9 mouse cellular contexts compared by ENCODE assay signal in genomic region chr9:44494863-44495809, GRCm38 (mm10). TPM values are rescaled to one million over a fixed set of nuclear protein-coding genes. Genes with fewer than 3 reads are reported as not detected.
DNase-seq lines count a peak whose midpoint lies in the region; ATAC-seq and TF ChIP-seq lines count a peak whose summit lies in the region.
"Had no signal": no experiment of that assay in that cellular context is flagged by ENCODE, and none has a peak within 500 bp of the region (broad histone marks: within the 10 kb centered on the region; RNA-seq: fewer than 3 reads in every experiment).

No protein-coding gene starts in this region.

- no peak overlapping the region for H3K4me3 ChIP-seq in C2C12 (ENCODE audit: insufficient read depth, poor library complexity, severe bottlenecking)
- peak overlapping the region; percentile 5; the same call in 1 of the 2 replicates for H3K4me3 ChIP-seq in heart, embryonic 16.5 days (ENCODE audit: low read length)
- H3K4me3 ChIP-seq in limb, embryonic 14.5 days (replicated peaks; ENCODE audit: low read length), result peak overlapping the region; percentile 18; the same call in 1 of the 2 replicates
- no peak overlapping the region for H3K4me3 ChIP-seq in small intestine, adult 2 months (ENCODE audit: low read depth, low read length)
- H3K4me3 ChIP-seq: liver, embryonic 15.5 days had no signal

- TF ChIP-seq POLR2A in limb, embryonic 14.5 days (IDR thresholded peaks at IDR 0.05; ENCODE audit: borderline replicate concordance, extremely low read depth, insufficient read depth, insufficient read length), result no peak
- TF ChIP-seq POLR2A in small intestine, adult 2 months (IDR thresholded peaks at IDR 0.05; ENCODE audit: low read depth, low read length), result no peak

- DNase-seq in gastrocnemius, postnatal 25 days, result peak; percentile 55
- DNase-seq in gastrocnemius, postnatal 36 days, result no peak
- peak; percentile 65 for DNase-seq in cerebellum, adult 9-11 months
- DNase-seq in limb, embryonic 14.5 days (ENCODE audit: low spot score), result no peak
- DNase-seq in c-Kit-positive CD71-positive TER-119-positive erythroid progenitor cells, embryonic 14.5 days (ENCODE audit: low spot score), result no peak

- 44% methylated on average over 9 of the region's 9 CpGs for WGBS in heart, embryonic 16.5 days
- 23% methylated on average over 9 of the region's 9 CpGs for WGBS in limb, embryonic 14.5 days
- 15% methylated on average over 9 of the region's 9 CpGs for WGBS in small intestine, adult 2 months

- no peak for TF ChIP-seq CTCF in C2C12 (IDR thresholded peaks at IDR 0.05; ENCODE audit: control insufficient read depth, insufficient read depth, insufficient read length)
- no peak for TF ChIP-seq CTCF in small intestine, adult 2 months (IDR thresholded peaks at IDR 0.05; ENCODE audit: extremely low read depth, insufficient read length, insufficient replicate concordance, low read depth, low read length)

- peaks cover 3% of the 10 kb centered on the region for H3K36me3 ChIP-seq in C2C12 (ENCODE audit: control insufficient read depth, insufficient read depth)
- 0 out of 2 replicates have a peak, but pooled peaks cover 2% of the 10 kb centered on the region for H3K36me3 ChIP-seq in heart, embryonic 16.5 days (ENCODE audit: control insufficient read depth, insufficient read depth)
- peaks cover 15% of the 10 kb centered on the region for H3K36me3 ChIP-seq in limb, embryonic 14.5 days (ENCODE audit: control insufficient read depth, insufficient read depth, low read length)
- no peaks in the 10 kb centered on the region for H3K36me3 ChIP-seq in small intestine, adult 2 months (ENCODE audit: control insufficient read depth, insufficient read depth, low read length)
- H3K36me3 ChIP-seq: liver, embryonic 15.5 days had no signal

- peaks cover 52% of the 10 kb centered on the region for H3K79me3 ChIP-seq in C2C12 (ENCODE audit: low read depth)

- H3ac ChIP-seq in C2C12 (ENCODE audit: control insufficient read depth, insufficient read length, low read depth), result peak overlapping the region; percentile 9

- ATAC-seq in heart, embryonic 16.5 days (replicated peaks; ENCODE audit: extremely low read depth, insufficient read depth, low FRiP score), result no peak
- ATAC-seq in limb, embryonic 14.5 days (ENCODE audit: low FRiP score, low read depth), result no peak

- H3K27ac ChIP-seq in heart, embryonic 16.5 days (ENCODE audit: low read length), result peak overlapping the region; percentile 98
- peak overlapping the region; percentile 72 for H3K27ac ChIP-seq in limb, embryonic 14.5 days (replicated peaks; ENCODE audit: low read depth, low read length)
- H3K27ac ChIP-seq in small intestine, adult 2 months (ENCODE audit: insufficient read depth, low read depth, low read length), result peak overlapping the region; percentile 37
- H3K27ac ChIP-seq: liver, embryonic 15.5 days had no signal

- peaks cover 90% of the 10 kb centered on the region for H3K4me1 ChIP-seq in heart, embryonic 16.5 days (ENCODE audit: control insufficient read depth, insufficient read depth, low read length)
- H3K4me1 ChIP-seq in limb, embryonic 14.5 days (ENCODE audit: control insufficient read depth, insufficient read depth, low read length), result peaks cover 95% of the 10 kb centered on the region
- H3K4me1 ChIP-seq in small intestine, adult 2 months (ENCODE audit: control insufficient read depth, insufficient read depth, insufficient read length, low read length), result peaks cover 47% of the 10 kb centered on the region

- H3K9me3 ChIP-seq in heart, embryonic 16.5 days (replicated peaks; ENCODE audit: control insufficient read depth, low read length), result no peaks in the 10 kb centered on the region
- no peaks in the 10 kb centered on the region for H3K9me3 ChIP-seq in limb, embryonic 14.5 days (ENCODE audit: control insufficient read depth, low read length)
- H3K9me3 ChIP-seq: liver, embryonic 15.5 days had no signal

- H3K4me2 ChIP-seq in heart, embryonic 16.5 days (ENCODE audit: low read depth, low read length), result peak overlapping the region; percentile 27
- H3K4me2 ChIP-seq in limb, embryonic 14.5 days (replicated peaks; ENCODE audit: low read depth, low read length, severe bottlenecking), result peak overlapping the region; percentile 42
- H3K4me2 ChIP-seq: liver, embryonic 15.5 days had no signal

- H3K27me3 ChIP-seq in C2C12 (ENCODE audit: control insufficient read depth, insufficient read depth, insufficient read length), result no peaks in the 10 kb centered on the region
- no peaks in the 10 kb centered on the region for H3K27me3 ChIP-seq in heart, embryonic 16.5 days (ENCODE audit: control insufficient read depth, insufficient read depth, low read length)
- no peaks in the 10 kb centered on the region for H3K27me3 ChIP-seq in limb, embryonic 14.5 days (ENCODE audit: control insufficient read depth, insufficient read depth, low read length)
- no peaks in the 10 kb centered on the region for H3K27me3 ChIP-seq in small intestine, adult 2 months (ENCODE audit: control insufficient read depth, insufficient read depth, low read length)

- intact Hi-C loops in gastrocnemius, postnatal 36 days (cut with DNase I), result no loop called here

- H3K9ac ChIP-seq in heart, embryonic 16.5 days (ENCODE audit: low read length), result peak overlapping the region; percentile 70
- peak overlapping the region; percentile 8; the same call in 1 of the 2 replicates for H3K9ac ChIP-seq in limb, embryonic 14.5 days (ENCODE audit: low read depth, low read length, severe bottlenecking)
- H3K9ac ChIP-seq: liver, embryonic 15.5 days had no signal

- peaks cover 84% of the 10 kb centered on the region for H3K79me2 ChIP-seq in C2C12 (ENCODE audit: control insufficient read depth, insufficient read depth)

TF ChIP-seq in C2C12, 6 proteins besides CTCF, POLR2A, EP300 and RAD21:
- TF ChIP-seq MYOG (IDR thresholded peaks at IDR 0.05; ENCODE audit: control insufficient read depth, extremely low read depth, insufficient read length) (no peak), MAX (IDR thresholded peaks at IDR 0.05) (no peak), CEBPB (IDR thresholded peaks at IDR 0.05; ENCODE audit: low read depth) (no peak), MYOD1 (IDR thresholded peaks at IDR 0.05; ENCODE audit: control insufficient read depth, insufficient read length, low read depth) (no peak), USF1 (IDR thresholded peaks at IDR 0.05; ENCODE audit: low read depth) (no peak), FOSL1 (IDR thresholded peaks at IDR 0.05; ENCODE audit: insufficient read depth, low read length, poor library complexity, severe bottlenecking) (no peak)
TF ChIP-seq in C2C12: peak in this region for 0.

RNA-seq across cellular contexts. Expression of gene Bcl9l, which starts 12.5 kb away (rescaled TPM):
- total RNA-seq in gastrocnemius, postnatal 25 days (2021), result 10 to 100 TPM; 33.6 to 40.7 TPM
- 10 to 100 TPM; 25.7 to 42.5 TPM for total RNA-seq in gastrocnemius, postnatal 36 days (2021)
- 31.4 TPM for polyA plus RNA-seq in C2C12 (2012; fragmentation: generic; extraction: Trizol)
- polyA plus RNA-seq in heart, embryonic 16.5 days (2015; fragmentation: Nextera tagmentation; extraction: Ambion mirVana), result 11.1 and 11.3 TPM in 2 replicates
- polyA plus RNA-seq in limb, embryonic 14.5 days (2012; rRNA removed), result 41.2 and 53.7 TPM in 2 replicates
- 20.5 and 22.7 TPM in 2 replicates for polyA plus RNA-seq in limb, embryonic 14.5 days (2014; fragmentation: Nextera tagmentation; extraction: Ambion mirVana)
- 21.8 and 28.1 TPM in 2 replicates for polyA plus RNA-seq in small intestine, adult 2 months (2012; rRNA removed)

RNA-seq across cellular contexts. Expression of gene Upk2, which starts 40.4 kb away (rescaled TPM):
- under 1 TPM; 0.32 to 0.43 TPM for total RNA-seq in gastrocnemius, postnatal 25 days (2021)
- not detected for total RNA-seq in gastrocnemius, postnatal 36 days (2021)
- 0.04 TPM for polyA plus RNA-seq in C2C12 (2012; fragmentation: generic; extraction: Trizol)
- polyA plus RNA-seq in heart, embryonic 16.5 days (2015; fragmentation: Nextera tagmentation; extraction: Ambion mirVana), result 0.50 TPM in 1 of 2 replicates, not detected in the other
- polyA plus RNA-seq in limb, embryonic 14.5 days (2012; rRNA removed), result 0.33 and 0.91 TPM in 2 replicates
- 0.40 TPM in 1 of 2 replicates, not detected in the other for polyA plus RNA-seq in limb, embryonic 14.5 days (2014; fragmentation: Nextera tagmentation; extraction: Ambion mirVana)
- 1.4 TPM in 2 replicates for polyA plus RNA-seq in small intestine, adult 2 months (2012; rRNA removed)
- polyA plus RNA-seq: liver, embryonic 15.5 days had no signal

RNA-seq across cellular contexts. Expression of gene Foxr1, which starts 54.2 kb away (rescaled TPM):
- not detected for total RNA-seq in gastrocnemius, postnatal 25 days (2021)
- total RNA-seq in gastrocnemius, postnatal 36 days (2021), result not detected
- polyA plus RNA-seq in C2C12 (2012; fragmentation: generic; extraction: Trizol), result not detected
- not detected in 2 replicates for polyA plus RNA-seq in heart, embryonic 16.5 days (2015; fragmentation: Nextera tagmentation; extraction: Ambion mirVana)
- polyA plus RNA-seq in limb, embryonic 14.5 days (2012; rRNA removed), result not detected in 2 replicates
- polyA plus RNA-seq in limb, embryonic 14.5 days (2014; fragmentation: Nextera tagmentation; extraction: Ambion mirVana), result not detected in 2 replicates
- polyA plus RNA-seq in small intestine, adult 2 months (2012; rRNA removed), result not detected in 2 replicates
- polyA plus RNA-seq: liver, embryonic 15.5 days had no signal

Comparison
In these comparisons a context has a peak if more than half of its experiments do, and no peak if none do; other contexts are left out.
1. DNase-seq: peak in gastrocnemius, postnatal 25 days (single experiment) and cerebellum, adult 9-11 months (single experiment); none in gastrocnemius, postnatal 36 days (0 of 2), limb, embryonic 14.5 days (single experiment) and c-Kit-positive CD71-positive TER-119-positive erythroid progenitor cells, embryonic 14.5 days (single experiment).
2. H3K4me3 ChIP-seq: peak in heart, embryonic 16.5 days (single experiment) and limb, embryonic 14.5 days (single experiment); none in C2C12 (single experiment) and small intestine, adult 2 months (single experiment).
3. H3K27ac ChIP-seq: peak in every context shown above with its lines; median percentile 98 in heart, embryonic 16.5 days; 72 in limb, embryonic 14.5 days; 37 in small intestine, adult 2 months.